Mouse (Mus musculus) megakaryocyte, embryonic 14.5 days (primary cell): ENCODE measurements around the gene Kpna7.

Experiments
- FLI1 ChIP-seq: IDR thresholded peaks from 2 replicates; pipeline ENCODE4 v1.6.1; 2012; ENCODE audit warnings: low read length, inconsistent platforms, mixed read lengths
- GATA1 ChIP-seq: IDR thresholded peaks from 3 replicates; pipeline ENCODE4 v1.6.1; 2012; ENCODE audit warnings: mixed read lengths, low read length, inconsistent platforms, borderline replicate concordance

- no peak for TF ChIP-seq GATA1
- no peak for TF ChIP-seq FLI1
Observed at GRCm38 (mm10) chr5:145126580-145126979, 42.8 kb upstream of the Kpna7 start.
